ENCODE assay signal across 9 mouse cellular contexts in genomic region chr2:122351931-122352329, GRCm38 (mm10). TPM values are rescaled to one million over a fixed set of nuclear protein-coding genes. Genes with fewer than 3 reads are reported as not detected.
DNase-seq lines count a peak whose midpoint lies in the region; ATAC-seq and TF ChIP-seq lines count a peak whose summit lies in the region.
"Had no signal": no experiment of that assay in that cellular context is flagged by ENCODE, and none has a peak within 500 bp of the region (broad histone marks: within the 10 kb centered on the region; RNA-seq: fewer than 3 reads in every experiment).

No protein-coding gene starts in this region.

- no peaks in the 10 kb centered on the region; the same call in 1 of the 2 replicates for H3K36me3 ChIP-seq in lung, embryonic 16.5 days (ENCODE audit: control insufficient read depth, insufficient read depth, low read length)
- H3K36me3 ChIP-seq in hindbrain, postnatal 0 days (ENCODE audit: insufficient read depth, low read length): peaks cover 3% of the 10 kb centered on the region; the same call in 1 of the 2 replicates
- peaks cover 36% of the 10 kb centered on the region for H3K36me3 ChIP-seq in limb, embryonic 15.5 days

- no peak for TF ChIP-seq CTCF in hindbrain, postnatal 0 days (IDR thresholded peaks at IDR 0.05; ENCODE audit: low read depth)

- no peak for ATAC-seq in lung, embryonic 16.5 days (ENCODE audit: low read depth)
- ATAC-seq in hindbrain, postnatal 0 days: no peak; the same call in 1 of the 2 replicates
- ATAC-seq in limb, embryonic 15.5 days (ENCODE audit: insufficient number of reproducible peaks, low FRiP score, low TSS enrichment, low read depth): no peak
- no peak for ATAC-seq in megakaryocyte, adult 5-6 weeks (ENCODE audit: poor library complexity, severe bottlenecking)

- H3K9me3 ChIP-seq in lung, embryonic 16.5 days (ENCODE audit: control insufficient read depth, low read length): no peaks in the 10 kb centered on the region
- no peaks in the 10 kb centered on the region for H3K9me3 ChIP-seq in hindbrain, postnatal 0 days (ENCODE audit: low read length)
- no peaks in the 10 kb centered on the region for H3K9me3 ChIP-seq in limb, embryonic 15.5 days

- peaks cover 16% of the 10 kb centered on the region for H3K4me1 ChIP-seq in lung, embryonic 16.5 days (replicated peaks; ENCODE audit: control insufficient read depth, insufficient read depth, low read length)
- H3K4me1 ChIP-seq in hindbrain, postnatal 0 days (ENCODE audit: insufficient read depth, low read length): peaks cover 31% of the 10 kb centered on the region; the same call in 1 of the 2 replicates
- H3K4me1 ChIP-seq in limb, embryonic 15.5 days: peaks cover 28% of the 10 kb centered on the region

- H3K4me2 ChIP-seq in lung, embryonic 16.5 days (ENCODE audit: low read depth, low read length): no peak overlapping the region
- H3K4me2 ChIP-seq in hindbrain, postnatal 0 days (ENCODE audit: low read depth, low read length): no peak overlapping the region
- H3K4me2 ChIP-seq in limb, embryonic 15.5 days: no peak overlapping the region

- 47% methylated on average over 4 of the region's 4 CpGs for WGBS in lung, embryonic 16.5 days
- 15% methylated on average over 4 of the region's 4 CpGs for WGBS in hindbrain, postnatal 0 days
- WGBS in limb, embryonic 15.5 days: 46% methylated on average over 4 of the region's 4 CpGs

- no peak for DNase-seq in lung, postnatal 25 days (ENCODE audit: low spot score)
- peak; percentile 76 to 83 for DNase-seq in cerebellum, postnatal 14 days
- DNase-seq in hindbrain, postnatal 0 days (ENCODE audit: low spot score): peak; percentile 90
- DNase-seq in gastrocnemius, postnatal 36 days: no peak
- no peak for DNase-seq in embryo, embryonic 10 days (ENCODE audit: low spot score)

- H3K9ac ChIP-seq in lung, embryonic 16.5 days (ENCODE audit: low read length): peak overlapping the region; percentile 24; the same call in 1 of the 2 replicates
- no peak overlapping the region for H3K9ac ChIP-seq in hindbrain, postnatal 0 days (replicated peaks; ENCODE audit: low read length)
- H3K9ac ChIP-seq in limb, embryonic 15.5 days: no peak overlapping the region

- intact Hi-C loops in gastrocnemius, postnatal 36 days (cut with DNase I): no loop called here

- peak overlapping the region; percentile 53 for H3K27ac ChIP-seq in lung, embryonic 16.5 days (ENCODE audit: low read length)
- peak overlapping the region; percentile 82 for H3K27ac ChIP-seq in hindbrain, postnatal 0 days
- peak overlapping the region; percentile 52 for H3K27ac ChIP-seq in limb, embryonic 15.5 days

- H3K27me3 ChIP-seq in lung, embryonic 16.5 days (ENCODE audit: control insufficient read depth, insufficient read depth, low read depth, low read length): no peaks in the 10 kb centered on the region
- H3K27me3 ChIP-seq in hindbrain, postnatal 0 days (ENCODE audit: insufficient read depth, low read length): no peaks in the 10 kb centered on the region
- H3K27me3 ChIP-seq in limb, embryonic 15.5 days: no peaks in the 10 kb centered on the region

- no peak overlapping the region for H3K4me3 ChIP-seq in lung, embryonic 16.5 days (ENCODE audit: low read length)
- H3K4me3 ChIP-seq in hindbrain, postnatal 0 days (ENCODE audit: low read length): no peak overlapping the region
- H3K4me3 ChIP-seq in limb, embryonic 15.5 days: no peak overlapping the region

RNA-seq across cellular contexts. Expression of gene Shf, which starts 17.0 kb away (rescaled TPM):
- polyA plus RNA-seq in lung, embryonic 16.5 days (2015; fragmentation: Nextera tagmentation; extraction: Ambion mirVana): 2.5 and 2.9 TPM in 2 replicates
- 131 and 134 TPM in 2 replicates for total RNA-seq in hindbrain, postnatal 0 days (2014; rRNA removed)
- 12.2 and 13.0 TPM in 2 replicates for polyA plus RNA-seq in hindbrain, postnatal 0 days (2015; fragmentation: Nextera tagmentation; extraction: Ambion mirVana)
- 3.5 and 4.3 TPM in 2 replicates for polyA plus RNA-seq in limb, embryonic 15.5 days (2015; fragmentation: Nextera tagmentation; extraction: Ambion mirVana)
- 1 to 10 TPM; 1.9 to 2.1 TPM for total RNA-seq in gastrocnemius, postnatal 36 days (2021)
- 0.31 and 2.1 TPM in 2 replicates for total RNA-seq in megakaryocyte, adult 5-6 weeks (2015)
- 0.81 and 1.5 TPM in 2 replicates for total RNA-seq in megakaryocyte, adult 5-6 weeks (2017)

RNA-seq across cellular contexts. Expression of gene Duox1, which starts 36.5 kb away (rescaled TPM):
- 0.03 and 0.16 TPM in 2 replicates for polyA plus RNA-seq in lung, embryonic 16.5 days (2015; fragmentation: Nextera tagmentation; extraction: Ambion mirVana)
- total RNA-seq in hindbrain, postnatal 0 days (2014; rRNA removed): 0.10 and 0.11 TPM in 2 replicates
- 0.10 and 0.14 TPM in 2 replicates for polyA plus RNA-seq in hindbrain, postnatal 0 days (2015; fragmentation: Nextera tagmentation; extraction: Ambion mirVana)
- 2.5 and 2.7 TPM in 2 replicates for polyA plus RNA-seq in limb, embryonic 15.5 days (2015; fragmentation: Nextera tagmentation; extraction: Ambion mirVana)
- under 1 TPM; 0.47 to 0.66 TPM for total RNA-seq in gastrocnemius, postnatal 36 days (2021)
- total RNA-seq in megakaryocyte, adult 5-6 weeks (2015): not detected in 2 replicates
- total RNA-seq in megakaryocyte, adult 5-6 weeks (2017): not detected in 2 replicates
- total RNA-seq: layer of hippocampus, adult 18-20 months had no signal

RNA-seq across cellular contexts. Expression of gene Duoxa1, which starts 38.4 kb away (rescaled TPM):
- 0.30 and 0.51 TPM in 2 replicates for polyA plus RNA-seq in lung, embryonic 16.5 days (2015; fragmentation: Nextera tagmentation; extraction: Ambion mirVana)
- not detected in 2 replicates for total RNA-seq in hindbrain, postnatal 0 days (2014; rRNA removed)
- polyA plus RNA-seq in hindbrain, postnatal 0 days (2015; fragmentation: Nextera tagmentation; extraction: Ambion mirVana): 0.35 TPM in 2 replicates
- polyA plus RNA-seq in limb, embryonic 15.5 days (2015; fragmentation: Nextera tagmentation; extraction: Ambion mirVana): 12.4 and 14.5 TPM in 2 replicates
- total RNA-seq in gastrocnemius, postnatal 36 days (2021): under 1 TPM; 0.41 to 0.49 TPM
- total RNA-seq in megakaryocyte, adult 5-6 weeks (2015): not detected in 2 replicates
- not detected in 2 replicates for total RNA-seq in megakaryocyte, adult 5-6 weeks (2017)

RNA-seq across cellular contexts. Expression of gene Duoxa2, which starts 53.2 kb away (rescaled TPM):
- not detected in 2 replicates for polyA plus RNA-seq in lung, embryonic 16.5 days (2015; fragmentation: Nextera tagmentation; extraction: Ambion mirVana)
- total RNA-seq in hindbrain, postnatal 0 days (2014; rRNA removed): 0.37 and 0.93 TPM in 2 replicates
- polyA plus RNA-seq in hindbrain, postnatal 0 days (2015; fragmentation: Nextera tagmentation; extraction: Ambion mirVana): 0.38 and 0.73 TPM in 2 replicates
- polyA plus RNA-seq in limb, embryonic 15.5 days (2015; fragmentation: Nextera tagmentation; extraction: Ambion mirVana): 0.12 and 0.28 TPM in 2 replicates
- total RNA-seq in gastrocnemius, postnatal 36 days (2021): not detected
- not detected in 2 replicates for total RNA-seq in megakaryocyte, adult 5-6 weeks (2015)
- not detected in 2 replicates for total RNA-seq in megakaryocyte, adult 5-6 weeks (2017)
- total RNA-seq: layer of hippocampus, adult 18-20 months had no signal

RNA-seq across cellular contexts. Expression of gene Duox2, which starts 53.7 kb away (rescaled TPM):
- not detected in 2 replicates for polyA plus RNA-seq in lung, embryonic 16.5 days (2015; fragmentation: Nextera tagmentation; extraction: Ambion mirVana)
- 0.16 TPM in 1 of 2 replicates, not detected in the other for total RNA-seq in hindbrain, postnatal 0 days (2014; rRNA removed)
- polyA plus RNA-seq in hindbrain, postnatal 0 days (2015; fragmentation: Nextera tagmentation; extraction: Ambion mirVana): 0.05 TPM in 1 of 2 replicates, not detected in the other
- polyA plus RNA-seq in limb, embryonic 15.5 days (2015; fragmentation: Nextera tagmentation; extraction: Ambion mirVana): 0.05 and 0.13 TPM in 2 replicates
- total RNA-seq in gastrocnemius, postnatal 36 days (2021): under 1 TPM in 1 of 2 experiments, not detected in 1; 0.17 TPM
- total RNA-seq in megakaryocyte, adult 5-6 weeks (2015): not detected in 2 replicates
- not detected in 2 replicates for total RNA-seq in megakaryocyte, adult 5-6 weeks (2017)

Comparison
In these comparisons a context has a peak if more than half of its experiments do, and no peak if none do; other contexts are left out.
1. DNase-seq: peak in cerebellum, postnatal 14 days (2 of 2) and hindbrain, postnatal 0 days (single experiment); none in lung, postnatal 25 days (single experiment), gastrocnemius, postnatal 36 days (0 of 2) and embryo, embryonic 10 days (single experiment).
2. RNA of gene Shf, which starts 17.0 kb away (total RNA-seq): 131 to 134 TPM in hindbrain, postnatal 0 days; 1.9 to 2.1 TPM in gastrocnemius, postnatal 36 days and 0.31 to 2.1 TPM in megakaryocyte, adult 5-6 weeks; every median in the first group is over 10 times any median in the second.
3. Peak in every context shown above with its lines, with median percentiles within 50 percentile points of each other: H3K27ac ChIP-seq.